Comparison of ENCODE assay signal across 8 mouse cellular contexts in the genomic region with DNA sequence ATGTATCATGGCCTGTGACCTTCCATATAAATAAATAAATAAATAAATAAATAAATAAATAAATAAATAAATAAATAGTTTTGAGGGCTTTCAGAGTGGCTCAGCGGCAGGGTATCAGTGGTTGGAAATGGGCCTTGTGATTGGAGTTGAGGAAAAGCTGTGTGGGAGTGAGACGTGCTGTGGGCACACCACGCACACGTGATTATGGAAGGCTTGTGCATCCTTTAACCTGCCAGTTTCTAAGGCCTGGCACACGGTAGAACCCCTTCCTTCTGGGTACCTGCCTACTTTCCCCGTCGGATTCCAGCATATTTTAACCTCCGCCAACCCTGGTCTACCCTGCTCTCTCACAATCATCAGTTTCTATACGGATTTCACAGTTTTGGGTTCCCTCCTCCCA. TPM values are rescaled to one million over a fixed set of nuclear protein-coding genes. Genes with fewer than 3 reads are reported as not detected.
A peak's percentile ranks its signal among the peaks of the same experiment; 100 is the strongest.
DNase-seq lines count a peak whose midpoint lies in the region; ATAC-seq and TF ChIP-seq lines count a peak whose summit lies in the region.

No protein-coding gene starts in this region.

- no peak for TF ChIP-seq CTCF in cerebellum, adult 2 months (IDR thresholded peaks at IDR 0.05; ENCODE audit: borderline replicate concordance, insufficient read depth, low read depth, low read length)
- TF ChIP-seq CTCF in olfactory bulb, adult 2 months (IDR thresholded peaks at IDR 0.05; ENCODE audit: insufficient read depth, low read depth, low read length) = no peak

- H3K4me3 ChIP-seq in cerebellum, adult 2 months (replicated peaks; ENCODE audit: insufficient read depth, low read depth, low read length) = peak overlapping the region; percentile 86
- H3K4me3 ChIP-seq in megakaryocyte, embryonic 14.5 days (replicated peaks) = peak overlapping the region; percentile 92
- peak overlapping the region; percentile 63 for H3K4me3 ChIP-seq in limb, embryonic 10.5 days
- peak overlapping the region; percentile 47 for H3K4me3 ChIP-seq in olfactory bulb, adult 2 months (ENCODE audit: insufficient read depth, low read depth, low read length)

- peaks cover 3% of the 10 kb centered on the region; the same call in 1 of the 2 replicates for H3K4me1 ChIP-seq in cerebellum, adult 2 months (ENCODE audit: control insufficient read depth, insufficient read depth, low read length)
- peaks cover 27% of the 10 kb centered on the region for H3K4me1 ChIP-seq in megakaryocyte, embryonic 14.5 days
- peaks cover 22% of the 10 kb centered on the region for H3K4me1 ChIP-seq in limb, embryonic 10.5 days
- H3K4me1 ChIP-seq in olfactory bulb, adult 2 months (ENCODE audit: control insufficient read depth, insufficient read depth, low read length) = peaks cover 13% of the 10 kb centered on the region

- H3K36me3 ChIP-seq in megakaryocyte, embryonic 14.5 days (replicated peaks; ENCODE audit: low read length) = no peaks in the 10 kb centered on the region
- no peaks in the 10 kb centered on the region for H3K36me3 ChIP-seq in limb, embryonic 10.5 days

- WGBS in cerebellum, adult 2 months = 22% methylated on average over 9 of the region's 9 CpGs
- 34% methylated on average over 9 of the region's 9 CpGs for WGBS in limb, embryonic 10.5 days
- 31% methylated on average over 9 of the region's 9 CpGs for WGBS in olfactory bulb, adult 2 months

- DNase-seq in cerebellum, adult 2 months = no peak
- no peak for DNase-seq in limb, embryonic 10.5 days (ENCODE audit: low spot score)
- DNase-seq in urinary bladder, postnatal 14 days (ENCODE audit: low spot score) = no peak
- DNase-seq in adrenal gland, adult 8-10 months = no peak

- H3K27ac ChIP-seq in cerebellum, adult 2 months (ENCODE audit: insufficient read depth, low read length) = no peak overlapping the region
- H3K27ac ChIP-seq in limb, embryonic 10.5 days = peak overlapping the region; percentile 83
- H3K27ac ChIP-seq in olfactory bulb, adult 2 months (ENCODE audit: insufficient read depth, low read depth, low read length) = no peak overlapping the region

- H3K27me3 ChIP-seq in cerebellum, adult 2 months (ENCODE audit: control insufficient read depth, insufficient read depth, low read length) = no peaks in the 10 kb centered on the region
- H3K27me3 ChIP-seq in megakaryocyte, embryonic 14.5 days (replicated peaks) = peaks cover 94% of the 10 kb centered on the region
- peaks cover 44% of the 10 kb centered on the region for H3K27me3 ChIP-seq in limb, embryonic 10.5 days (ENCODE audit: low read depth, poor library complexity, severe bottlenecking)

- H3K9me3 ChIP-seq in megakaryocyte, embryonic 14.5 days = peaks cover 7% of the 10 kb centered on the region
- no peaks in the 10 kb centered on the region for H3K9me3 ChIP-seq in limb, embryonic 10.5 days (replicated peaks)

- no peak for TF ChIP-seq POLR2A in cerebellum, adult 2 months (IDR thresholded peaks at IDR 0.05; ENCODE audit: borderline replicate concordance, insufficient read depth, low read length)
- TF ChIP-seq POLR2A in olfactory bulb, adult 2 months (IDR thresholded peaks at IDR 0.05; ENCODE audit: insufficient read depth, low read depth, low read length) = no peak

- ATAC-seq in cerebellum, adult (ENCODE audit: insufficient number of reproducible peaks, low FRiP score, low TSS enrichment) = no peak
- no peak for ATAC-seq in megakaryocyte, adult 5-6 weeks (ENCODE audit: poor library complexity, severe bottlenecking)

RNA-seq across cellular contexts. Expression of a gene that starts 10.8 kb away (rescaled TPM):
- 15.8 and 19.9 TPM in 2 replicates for polyA plus RNA-seq in cerebellum, adult 2 months (2012; rRNA removed)
- polyA plus RNA-seq in megakaryocyte, embryonic 14.5 days (2012; ENCODE audit: insufficient read depth, low replicate concordance) = not detected in 2 replicates
- not detected in 2 replicates for total RNA-seq in megakaryocyte, adult 5-6 weeks (2015)
- total RNA-seq in megakaryocyte, adult 5-6 weeks (2017) = not detected in 2 replicates
- 6.4 and 9.5 TPM in 2 replicates for polyA plus RNA-seq in limb, embryonic 10.5 days (2016; fragmentation: Nextera tagmentation; extraction: Ambion mirVana)
- not detected in 2 replicates for polyA plus RNA-seq in olfactory bulb, adult 2 months (2012; ENCODE audit: insufficient read depth, insufficient read length, low replicate concordance, missing spikeins)
- total RNA-seq in adrenal gland, adult 8-10 months (2022) = under 1 TPM in 3 of 4 experiments, not detected in 1; 0.13 to 0.70 (median 0.42) TPM

RNA-seq across cellular contexts. Expression of a gene that starts 18.2 kb away (rescaled TPM):
- polyA plus RNA-seq in cerebellum, adult 2 months (2012; rRNA removed) = 182 and 183 TPM in 2 replicates
- 9.6 and 89.1 TPM in 2 replicates for polyA plus RNA-seq in megakaryocyte, embryonic 14.5 days (2012; ENCODE audit: insufficient read depth, low replicate concordance)
- total RNA-seq in megakaryocyte, adult 5-6 weeks (2015) = 56.6 and 65.4 TPM in 2 replicates
- total RNA-seq in megakaryocyte, adult 5-6 weeks (2017) = 31.5 and 38.0 TPM in 2 replicates
- 76.8 and 81.3 TPM in 2 replicates for polyA plus RNA-seq in limb, embryonic 10.5 days (2016; fragmentation: Nextera tagmentation; extraction: Ambion mirVana)
- not detected in 2 replicates for polyA plus RNA-seq in olfactory bulb, adult 2 months (2012; ENCODE audit: insufficient read depth, insufficient read length, low replicate concordance, missing spikeins)
- 100 to 1,000 TPM in 1 of 4 experiments, 10 to 100 TPM in 3; 78.5 to 100 (median 88.6) TPM for total RNA-seq in adrenal gland, adult 8-10 months (2022)

RNA-seq across cellular contexts. Expression of a gene that starts 44.7 kb away (rescaled TPM):
- 1.6 and 1.8 TPM in 2 replicates for polyA plus RNA-seq in cerebellum, adult 2 months (2012; rRNA removed)
- 0.04 TPM in 1 of 2 replicates, not detected in the other for polyA plus RNA-seq in megakaryocyte, embryonic 14.5 days (2012; ENCODE audit: insufficient read depth, low replicate concordance)
- not detected in 2 replicates for total RNA-seq in megakaryocyte, adult 5-6 weeks (2015)
- 0.28 TPM in 1 of 2 replicates, not detected in the other for total RNA-seq in megakaryocyte, adult 5-6 weeks (2017)
- 24.5 and 30.9 TPM in 2 replicates for polyA plus RNA-seq in limb, embryonic 10.5 days (2016; fragmentation: Nextera tagmentation; extraction: Ambion mirVana)
- not detected in 2 replicates for polyA plus RNA-seq in olfactory bulb, adult 2 months (2012; ENCODE audit: insufficient read depth, insufficient read length, low replicate concordance, missing spikeins)
- 1 to 10 TPM; 4.4 to 6.6 (median 5.1) TPM for total RNA-seq in adrenal gland, adult 8-10 months (2022)

RNA-seq across cellular contexts. Expression of a gene that starts 56.7 kb away (rescaled TPM):
- 13.2 and 14.1 TPM in 2 replicates for polyA plus RNA-seq in cerebellum, adult 2 months (2012; rRNA removed)
- 8.5 and 10.4 TPM in 2 replicates for polyA plus RNA-seq in megakaryocyte, embryonic 14.5 days (2012; ENCODE audit: insufficient read depth, low replicate concordance)
- 2.1 and 3.3 TPM in 2 replicates for total RNA-seq in megakaryocyte, adult 5-6 weeks (2015)
- 2.2 and 2.7 TPM in 2 replicates for total RNA-seq in megakaryocyte, adult 5-6 weeks (2017)
- polyA plus RNA-seq in limb, embryonic 10.5 days (2016; fragmentation: Nextera tagmentation; extraction: Ambion mirVana) = 9.7 and 10.5 TPM in 2 replicates
- polyA plus RNA-seq in olfactory bulb, adult 2 months (2012; ENCODE audit: insufficient read depth, insufficient read length, low replicate concordance, missing spikeins) = not detected in 2 replicates
- 10 to 100 TPM in 1 of 4 experiments, 1 to 10 TPM in 3; 5.7 to 10.5 (median 7.5) TPM for total RNA-seq in adrenal gland, adult 8-10 months (2022)

Comparison
In these comparisons a context has a peak if more than half of its experiments do, and no peak if none do; other contexts are left out.
1. RNA of a gene that starts 18.2 kb away (polyA plus RNA-seq): 182 to 183 TPM in cerebellum, adult 2 months, 9.6 to 89.1 TPM in megakaryocyte, embryonic 14.5 days and 76.8 to 81.3 TPM in limb, embryonic 10.5 days; not detected in olfactory bulb, adult 2 months; every median in the first group is over 10 times any median in the second.
2. Peak in every context shown above with its lines, with median percentiles within 50 percentile points of each other: H3K4me3 ChIP-seq.